ENCODE assay signal across 34 mouse cellular contexts in genomic region chr4:100624656-100625055, GRCm38 (mm10).
"Had no signal": no experiment of that assay in that cellular context is flagged by ENCODE, and none has a peak within 500 bp of the region (broad histone marks: within the 10 kb centered on the region; RNA-seq: fewer than 3 reads in every experiment).

No protein-coding gene starts in this region.

- H3K27me3 ChIP-seq: heart, embryonic 12.5 days; heart, embryonic 13.5 days; heart, embryonic 15.5 days; hindbrain, embryonic 12.5 days; hindbrain, embryonic 13.5 days; hindbrain, embryonic 15.5 days; intestine, embryonic 15.5 days; kidney, embryonic 15.5 days had no signal

- H3K4me3 ChIP-seq: heart, embryonic 12.5 days; heart, embryonic 13.5 days; heart, embryonic 15.5 days; hindbrain, embryonic 10.5 days; hindbrain, embryonic 12.5 days; hindbrain, embryonic 13.5 days; hindbrain, embryonic 15.5 days; intestine, embryonic 15.5 days; kidney, embryonic 15.5 days; layer of hippocampus, adult 2 months; left cerebral cortex, adult 2 months had no signal

- H3K4me1 ChIP-seq: heart, embryonic 12.5 days; heart, embryonic 13.5 days; heart, embryonic 15.5 days; hindbrain, embryonic 10.5 days; hindbrain, embryonic 12.5 days; hindbrain, embryonic 13.5 days; hindbrain, embryonic 15.5 days; intestine, embryonic 15.5 days; kidney, embryonic 15.5 days had no signal

- H3K4me2 ChIP-seq: heart, embryonic 11.5 days; heart, embryonic 12.5 days; heart, embryonic 13.5 days; heart, embryonic 15.5 days; hindbrain, embryonic 12.5 days; hindbrain, embryonic 13.5 days; hindbrain, embryonic 14.5 days; hindbrain, embryonic 15.5 days; intestine, embryonic 15.5 days; kidney, embryonic 15.5 days had no signal

- ATAC-seq: hindbrain, embryonic 16.5 days; hindbrain, postnatal 0 days; inflammation-experienced regulatory T-cells, adult 6 months; intestine, embryonic 15.5 days; intestine, embryonic 16.5 days; intestine, postnatal 0 days had no signal

- H3K9me3 ChIP-seq: heart, embryonic 12.5 days; heart, embryonic 13.5 days; heart, embryonic 15.5 days; hindbrain, embryonic 10.5 days; hindbrain, embryonic 12.5 days; hindbrain, embryonic 13.5 days; hindbrain, embryonic 15.5 days; intestine, embryonic 15.5 days; kidney, embryonic 15.5 days had no signal

- DNase-seq: heart, postnatal 10 days; heart, postnatal 14 days; heart, postnatal 36 days; kidney, adult 11 months; kidney, adult 18-20 months; kidney, adult 2 months; kidney, adult 8-10 months; kidney, adult 9 months; kidney, postnatal 10 days; kidney, postnatal 14 days; kidney, postnatal 25 days; kidney, postnatal 36 days; kidney, postnatal 4 days; layer of hippocampus, adult 9-11 months; layer of hippocampus, postnatal 36 days had no signal

- H3K9ac ChIP-seq: heart, embryonic 12.5 days; heart, embryonic 13.5 days; heart, embryonic 15.5 days; hindbrain, embryonic 12.5 days; hindbrain, embryonic 13.5 days; hindbrain, embryonic 14.5 days; hindbrain, embryonic 15.5 days; intestine, embryonic 15.5 days; kidney, embryonic 15.5 days had no signal

- H3K36me3 ChIP-seq: heart, embryonic 12.5 days; heart, embryonic 13.5 days; heart, embryonic 15.5 days; hindbrain, embryonic 10.5 days; hindbrain, embryonic 12.5 days; hindbrain, embryonic 13.5 days; hindbrain, embryonic 15.5 days; intestine, embryonic 15.5 days; kidney, embryonic 15.5 days had no signal

- H3K27ac ChIP-seq: heart, embryonic 13.5 days; heart, embryonic 15.5 days; hindbrain, embryonic 10.5 days; hindbrain, embryonic 12.5 days; hindbrain, embryonic 13.5 days; hindbrain, embryonic 14.5 days; hindbrain, embryonic 15.5 days; hindbrain, postnatal 0 days; intestine, embryonic 15.5 days; kidney, embryonic 15.5 days; kidney, postnatal 0 days; layer of hippocampus, adult 2 months; left cerebral cortex, adult 2 months had no signal
